Mouse (Mus musculus) adrenal gland, adult 8-10 months (tissue): ENCODE results near the gene Siah2. TPM values are rescaled to one million over a fixed set of nuclear protein-coding genes. Genes with fewer than 3 reads are reported as not detected.

Experiments
- DNase-seq: peaks from one replicate; pipeline ENCODE4 v3.0.0; 2022
- total RNA-seq, 4 experiments: library from RNA; stranded (reverse); gene quantifications; 2 replicates each; pipeline ENCODE4 v1.2.4; 2022

Siah2 gene
- total RNA-seq, 4 experiments from 2014 or later = 14.2 to 23.9 (median 15.3) TPM

DNA sequence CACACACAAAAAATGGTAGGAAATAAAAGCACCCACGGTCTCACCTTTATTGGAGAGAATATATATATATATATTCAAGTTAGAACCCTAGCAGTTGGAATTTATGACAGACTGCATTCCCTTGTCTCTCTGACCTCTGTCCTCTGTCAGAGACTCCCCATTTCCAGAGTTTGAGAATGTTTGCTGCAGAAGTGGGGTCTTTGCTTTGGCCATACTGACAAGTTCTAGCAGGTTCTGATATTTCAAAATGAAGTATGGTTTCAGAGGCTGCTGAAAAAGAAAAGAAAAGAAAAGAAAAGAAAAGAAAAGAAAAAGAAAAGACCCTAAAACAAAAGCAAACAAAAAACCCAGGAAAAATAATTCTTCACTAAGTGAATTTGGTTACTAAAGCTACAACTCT, 2.8 kb upstream of the Siah2 start:
- DNase-seq = no peak

DNA sequence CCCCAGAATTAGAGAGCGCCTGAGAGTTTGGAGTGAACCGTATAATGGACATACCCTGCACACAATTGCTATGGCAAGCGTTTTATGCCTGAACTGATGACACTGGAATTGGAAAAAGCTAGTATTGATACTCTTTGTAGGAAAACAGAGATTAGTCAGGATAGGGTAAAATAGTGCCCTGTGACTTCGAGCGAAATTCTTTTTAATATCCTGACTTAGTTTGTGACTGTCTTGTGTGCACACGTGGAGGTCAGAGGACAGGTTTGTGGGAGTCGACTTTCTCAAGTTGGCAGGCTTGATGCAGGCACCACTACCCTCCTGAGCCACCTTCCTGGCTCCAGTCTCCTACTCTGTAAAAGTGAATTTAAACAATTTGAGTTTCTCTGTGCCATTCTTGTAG, 1.1 kb upstream of the Siah2 start:
- no peak for DNase-seq

DNA sequence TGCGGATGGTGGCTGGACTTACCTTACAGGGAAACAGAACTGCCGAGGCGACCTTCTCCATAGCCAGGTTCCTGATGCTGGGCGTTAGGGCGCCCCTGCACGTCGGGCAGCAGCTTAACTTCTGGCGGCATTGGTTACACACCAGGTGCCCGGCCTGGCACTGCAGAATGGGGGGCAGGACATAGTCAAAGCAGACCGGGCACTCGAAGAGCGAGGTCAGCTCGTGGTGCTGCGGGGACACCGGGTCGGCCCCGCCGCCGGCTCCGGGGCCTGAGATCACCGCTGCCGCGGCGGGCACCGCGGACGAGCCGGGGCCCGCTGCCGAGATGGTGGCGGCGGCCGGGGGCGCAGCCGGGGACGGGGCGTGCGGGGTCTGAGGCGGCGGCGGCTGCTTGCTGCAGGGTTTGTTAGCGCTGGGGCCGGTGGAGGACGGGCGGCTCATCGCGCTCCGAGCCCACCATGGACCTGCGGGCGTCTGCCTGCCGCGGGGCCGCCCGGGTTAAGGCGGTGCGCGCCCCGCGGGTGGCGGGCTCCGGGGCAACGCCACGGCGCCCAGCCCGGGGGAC, 743 bp downstream of the Siah2 start:
- no peak for DNase-seq

DNA sequence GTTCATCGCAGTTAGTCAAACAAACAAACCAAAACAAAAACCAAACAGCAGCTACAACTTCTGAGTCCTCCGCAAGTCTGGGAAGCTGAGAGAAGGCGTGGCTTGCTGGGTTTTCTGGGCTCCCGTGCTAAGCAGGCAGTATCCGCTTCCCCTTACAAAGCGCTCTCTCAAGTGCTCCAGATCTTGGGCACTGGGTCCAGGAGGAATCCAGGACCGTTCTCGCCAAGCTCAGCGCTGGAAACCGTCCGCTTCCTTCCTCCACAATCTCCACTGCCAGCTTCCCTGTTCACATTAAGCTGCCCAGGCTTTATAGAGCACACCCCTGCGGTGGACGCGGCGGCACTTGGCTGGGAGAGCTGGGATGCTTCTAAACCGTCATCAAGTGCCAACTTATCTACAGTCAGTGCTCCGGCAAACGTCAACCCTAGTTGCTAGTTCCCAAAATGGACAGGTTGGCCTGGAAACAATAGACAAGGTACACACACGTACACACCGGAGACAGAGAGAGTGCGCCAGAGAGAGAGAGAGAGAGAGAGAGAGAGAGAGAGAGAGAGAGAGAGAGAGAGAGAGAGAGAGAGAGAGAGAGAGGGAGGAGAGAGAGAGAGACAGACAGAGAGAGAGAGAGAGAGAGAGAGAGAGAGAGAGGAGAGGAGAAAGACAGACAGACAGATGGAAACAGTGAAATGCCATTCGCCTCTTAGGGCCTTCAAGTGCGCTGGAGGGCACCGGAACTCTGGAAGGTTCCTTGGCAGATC, 1.4 kb downstream of the Siah2 start:
- peak; percentile 59 for DNase-seq

DNA sequence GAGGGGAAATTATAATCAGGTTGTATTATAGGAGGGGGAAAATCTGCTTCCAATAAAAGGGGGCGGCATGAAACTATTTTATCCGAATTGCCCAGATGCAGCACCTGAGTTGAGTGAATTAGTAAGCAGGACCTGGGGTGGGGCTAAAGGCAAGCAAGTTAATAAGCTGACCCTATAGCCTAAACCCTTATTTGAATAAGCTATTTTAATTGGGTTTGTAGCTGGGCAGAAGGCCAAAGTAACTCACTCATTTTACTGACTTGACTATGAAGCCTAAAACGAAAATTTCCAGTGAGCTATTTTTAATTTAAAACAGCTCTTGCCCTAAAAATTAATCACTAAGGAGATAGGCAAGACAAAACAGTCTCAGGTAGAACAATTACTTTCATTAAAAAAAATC, 2.5 kb downstream of the Siah2 start:
- DNase-seq = no peak

DNA sequence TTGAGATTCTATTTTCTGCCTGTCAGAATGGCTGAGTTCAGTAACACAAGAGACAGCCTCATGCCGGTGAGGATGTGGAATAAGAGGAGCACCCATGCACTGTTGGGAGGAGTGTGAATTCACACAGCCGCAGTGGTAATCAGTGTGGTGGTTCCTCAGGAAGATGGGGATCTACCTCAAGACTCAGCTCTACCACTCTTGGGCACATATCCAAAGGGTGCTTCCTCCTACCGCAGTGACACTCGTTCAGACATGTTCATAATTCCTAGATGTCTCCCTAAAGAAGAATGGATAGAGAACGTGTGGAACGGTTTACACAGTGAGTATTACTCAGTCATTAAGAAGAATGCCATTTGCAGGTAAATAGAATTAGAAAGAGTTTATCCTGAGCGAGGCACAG, 3.1 kb downstream of the Siah2 start:
- DNase-seq = no peak

DNA sequence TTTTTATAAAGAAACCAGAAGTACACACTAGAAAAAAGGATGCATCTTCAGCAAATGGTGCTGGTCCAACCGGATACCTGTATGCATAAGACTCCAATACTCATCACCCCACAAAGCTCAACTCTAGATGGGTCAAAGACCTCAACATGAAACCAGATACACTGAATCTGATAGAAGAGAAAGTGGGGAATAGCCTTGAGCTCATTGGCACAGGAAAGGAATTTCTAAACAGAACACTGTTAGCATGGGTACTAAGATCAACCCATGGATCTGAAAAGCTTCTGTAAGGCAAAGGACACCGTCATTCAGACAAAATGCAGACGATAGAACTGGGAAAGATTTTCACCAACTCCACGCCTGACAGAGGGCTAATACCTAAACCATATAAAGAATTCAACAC, 3.6 kb downstream of the Siah2 start:
- no peak for DNase-seq

DNA sequence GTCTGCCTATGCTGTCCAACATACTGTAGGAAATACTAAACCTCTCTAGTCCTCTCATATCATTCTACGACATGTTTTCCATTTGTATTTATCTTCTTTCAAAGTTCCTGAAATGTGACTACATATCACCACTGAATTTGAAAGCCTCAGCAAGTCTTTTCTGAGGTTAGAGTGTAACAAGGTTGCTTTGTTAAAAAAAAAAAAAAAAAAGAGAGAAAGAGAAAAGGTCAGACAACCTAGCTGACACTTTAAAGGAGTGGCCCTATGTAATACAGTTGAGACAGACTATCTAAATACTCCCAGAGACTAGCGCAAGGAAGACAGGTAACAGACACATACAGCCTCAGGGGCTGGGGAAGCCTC, 5.3 kb downstream of the Siah2 start:
- no peak for DNase-seq

DNA sequence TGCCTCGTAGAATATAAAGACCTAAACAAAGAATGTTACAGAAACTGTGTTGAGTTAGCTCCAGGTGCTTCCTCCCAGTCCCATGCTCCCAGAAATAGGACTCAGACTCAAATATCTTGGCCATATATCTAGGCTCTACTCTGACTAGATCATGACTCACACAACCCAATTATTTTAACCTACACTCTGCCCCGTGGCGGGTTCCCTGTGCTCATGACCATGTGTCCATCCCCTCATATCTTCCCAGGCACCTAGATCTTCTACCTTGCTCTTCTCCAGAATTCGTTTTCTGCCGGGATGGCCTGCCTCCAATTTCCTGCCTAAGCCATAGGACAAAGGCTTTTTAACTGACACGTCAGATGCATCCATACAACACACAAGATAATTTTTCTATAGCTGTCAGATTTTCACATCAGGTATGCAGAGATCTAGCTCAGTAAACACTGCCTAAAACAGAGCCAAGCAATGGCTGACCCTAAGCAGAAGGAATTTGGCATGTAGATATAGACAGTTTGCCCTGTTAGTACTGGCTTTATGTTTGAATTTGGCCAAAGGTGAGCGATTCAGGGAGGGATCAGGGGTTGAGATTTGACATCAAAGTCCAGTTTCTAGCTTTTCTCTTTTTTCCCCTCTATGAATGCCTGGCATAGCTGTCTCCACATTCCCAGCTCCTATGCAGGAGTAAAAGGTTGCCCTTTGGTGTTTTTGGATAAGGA, 5.8 kb downstream of the Siah2 start:
- no peak for DNase-seq

DNA sequence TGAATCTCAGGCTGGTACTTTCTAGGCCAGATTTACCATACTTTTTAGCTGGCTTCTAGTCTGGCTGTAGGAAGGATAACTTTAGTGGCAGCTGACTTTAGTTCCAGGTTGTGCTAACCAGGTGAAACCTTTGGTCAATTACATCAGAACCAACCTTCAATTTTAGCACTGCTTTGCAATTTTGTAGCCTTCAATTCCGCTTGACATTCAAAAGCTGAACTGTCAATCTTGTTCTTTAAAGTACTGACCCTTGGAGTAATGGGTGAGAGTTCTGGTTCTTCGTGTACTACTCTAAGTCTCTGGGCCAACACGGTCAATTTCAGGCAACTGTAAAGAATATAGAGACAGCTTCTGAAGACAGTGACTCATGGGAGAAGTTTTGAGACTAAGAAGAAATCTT, 6.8 kb downstream of the Siah2 start:
- no peak for DNase-seq

DNA sequence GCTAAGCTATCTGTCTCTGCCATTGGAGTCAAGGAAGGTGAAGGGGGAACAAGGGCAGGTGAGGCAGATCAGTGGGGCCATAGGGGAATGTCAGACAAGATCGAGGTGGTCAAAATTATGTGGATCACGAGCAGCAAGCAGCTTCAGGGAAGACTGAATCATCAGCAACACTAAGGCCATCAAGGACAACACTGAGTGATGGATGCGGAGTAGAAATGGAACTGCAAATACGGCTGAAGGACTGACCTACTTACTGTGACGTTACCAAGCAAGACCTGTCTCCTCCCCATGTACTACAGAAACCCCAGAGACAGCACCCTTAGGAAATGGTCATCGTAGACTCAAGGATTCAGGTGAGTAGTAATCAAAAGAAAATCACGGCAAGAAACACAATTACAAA, 8.9 kb downstream of the Siah2 start:
- DNase-seq = peak; percentile 79

DNA sequence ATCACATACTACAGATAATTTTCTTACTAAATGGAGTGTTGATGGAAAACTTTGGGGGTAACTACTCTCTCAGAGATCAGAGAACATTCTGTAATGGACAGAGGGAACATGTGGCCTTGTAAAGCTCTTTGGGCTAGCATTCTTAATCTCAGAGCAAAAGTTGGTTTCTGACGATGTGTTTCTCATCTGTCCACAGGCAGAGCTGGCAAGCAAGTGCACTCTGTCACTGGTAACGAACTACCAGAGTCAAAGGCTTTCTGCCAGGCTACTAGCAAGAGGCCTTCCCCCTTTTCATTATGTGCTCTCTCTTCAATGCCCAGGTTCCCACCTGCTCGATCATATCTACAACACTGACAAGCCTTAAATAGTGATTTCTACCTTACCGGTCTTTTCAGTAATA, 9.9 kb downstream of the Siah2 start:
- DNase-seq = no peak

DNA sequence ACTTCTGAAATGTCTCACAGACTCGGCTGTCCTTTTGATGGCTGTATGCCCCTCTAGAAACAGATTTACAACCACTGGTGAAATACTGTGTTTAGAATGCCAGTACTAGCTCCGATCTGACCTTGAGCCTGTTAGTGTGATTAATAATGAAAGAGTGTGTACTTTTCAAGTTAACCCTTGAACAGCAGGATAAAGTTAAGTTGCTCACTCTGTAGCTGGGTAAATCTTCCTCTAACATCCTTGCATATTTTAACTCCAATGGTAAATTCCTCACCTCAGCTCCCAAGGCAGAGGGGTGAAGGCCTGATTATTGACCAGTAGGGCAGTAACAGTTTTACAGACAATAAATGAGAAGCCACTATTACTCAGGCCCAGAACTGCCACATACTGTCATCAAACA, 10.4 kb downstream of the Siah2 start:
- DNase-seq = no peak

DNA sequence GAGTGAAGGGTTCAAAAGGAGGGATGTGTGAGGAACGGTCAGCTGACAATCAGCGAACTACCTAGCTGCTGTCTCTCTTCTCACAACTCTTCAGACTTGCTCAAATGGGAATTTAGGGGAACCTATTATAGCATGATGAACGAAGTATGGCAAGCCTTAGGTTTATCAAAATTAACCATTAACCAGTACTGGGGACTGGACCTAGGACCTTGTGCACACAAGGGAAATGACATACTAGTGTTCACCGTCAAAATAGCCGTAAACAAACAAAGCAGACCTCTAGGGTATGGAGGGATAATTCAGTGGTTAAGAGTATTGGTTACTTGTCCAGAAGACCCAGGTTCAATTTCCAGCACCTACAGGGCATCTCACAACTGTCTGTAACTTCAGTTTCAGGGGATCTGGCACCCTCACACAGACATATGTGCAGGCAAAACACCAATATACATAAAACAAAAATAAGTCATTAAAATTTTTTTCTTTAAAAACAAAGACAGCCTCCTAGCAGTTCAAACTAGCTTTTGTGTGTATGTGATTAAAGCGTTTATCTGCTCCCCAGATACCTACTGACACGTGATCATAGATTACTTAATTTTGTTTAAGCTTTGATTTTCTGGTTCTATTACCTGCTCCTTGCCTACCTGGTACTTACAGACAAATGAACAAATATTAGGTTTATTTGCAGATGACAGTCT, 11.1 kb downstream of the Siah2 start:
- no peak for DNase-seq

DNA sequence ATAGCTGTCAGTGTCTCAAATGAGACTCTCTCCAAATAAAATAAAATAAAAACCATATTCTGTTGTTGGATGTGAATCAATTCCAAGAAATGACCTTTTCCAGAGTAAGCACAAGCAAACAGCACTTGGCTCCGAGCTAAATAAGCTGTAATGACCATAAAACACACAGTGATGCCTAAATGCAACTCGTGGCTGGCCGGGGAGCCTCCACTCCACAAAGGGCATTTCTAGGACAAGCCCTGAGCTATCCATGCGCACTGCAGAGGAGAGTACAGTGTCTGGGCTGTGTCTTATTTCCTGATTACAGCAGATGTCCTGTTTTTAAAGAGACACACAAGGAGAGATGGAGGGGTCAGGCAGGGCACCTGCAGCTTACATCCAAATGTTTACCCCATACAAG, 12.2 kb downstream of the Siah2 start:
- no peak for DNase-seq

DNA sequence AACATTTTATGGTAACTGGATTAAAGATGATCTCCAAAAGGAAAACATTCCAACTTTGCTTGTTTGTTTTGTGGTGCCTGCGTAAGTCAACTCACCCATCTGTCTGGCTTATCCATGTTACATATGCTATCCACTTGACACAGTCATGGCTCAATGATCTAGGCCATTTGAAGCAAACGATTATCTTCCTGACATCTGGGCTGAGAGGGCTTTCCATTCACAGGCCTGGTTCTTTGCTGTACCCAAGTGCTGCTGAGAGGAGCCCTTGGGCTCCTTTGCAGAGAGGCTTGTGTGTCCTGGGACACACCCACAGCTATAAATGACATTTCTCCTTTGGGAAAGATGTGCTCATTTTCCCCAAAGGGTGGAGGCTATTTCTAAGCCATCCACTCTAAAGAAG, 13.3 kb downstream of the Siah2 start:
- DNase-seq = no peak

DNA sequence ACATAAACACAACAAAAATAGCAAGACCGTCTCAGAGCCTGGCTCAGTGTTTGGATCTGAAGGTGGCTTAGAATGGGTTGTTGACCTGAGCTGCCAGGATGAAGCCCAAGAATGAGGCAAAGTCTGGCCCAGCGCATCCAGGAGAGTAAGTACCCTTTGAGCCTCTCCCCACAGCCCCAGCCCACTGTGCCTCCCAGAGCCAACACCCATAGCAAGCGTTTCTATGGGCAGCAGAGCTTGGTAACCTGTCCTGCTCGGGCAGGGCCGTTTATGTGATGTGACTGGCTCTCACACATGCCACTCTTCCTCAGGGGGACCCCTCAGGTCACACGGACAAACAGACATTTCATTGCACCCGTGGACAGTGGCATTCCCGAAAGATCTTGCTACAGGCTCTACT, 13.8 kb downstream of the Siah2 start:
- DNase-seq = no peak

DNA sequence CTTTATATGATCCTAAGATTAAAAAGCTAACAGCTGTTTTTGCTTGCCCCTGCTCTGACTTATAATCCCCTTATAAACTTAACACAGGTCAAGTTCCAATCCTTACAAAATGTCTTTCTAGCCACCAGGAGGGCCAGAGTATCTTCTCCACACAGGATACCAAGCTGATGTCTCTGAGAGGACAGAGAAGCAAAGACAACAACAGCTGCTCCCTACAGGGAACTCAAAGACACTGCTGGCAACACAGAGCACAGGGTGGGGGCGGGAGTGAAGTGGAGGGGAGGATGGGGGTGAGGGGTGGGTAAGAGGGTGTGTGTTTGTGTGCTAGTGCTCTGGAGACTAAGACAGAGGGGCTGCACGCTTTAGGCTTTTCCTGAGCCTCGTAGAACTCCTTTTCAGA, 14.6 kb downstream of the Siah2 start:
- no peak for DNase-seq

DNA sequence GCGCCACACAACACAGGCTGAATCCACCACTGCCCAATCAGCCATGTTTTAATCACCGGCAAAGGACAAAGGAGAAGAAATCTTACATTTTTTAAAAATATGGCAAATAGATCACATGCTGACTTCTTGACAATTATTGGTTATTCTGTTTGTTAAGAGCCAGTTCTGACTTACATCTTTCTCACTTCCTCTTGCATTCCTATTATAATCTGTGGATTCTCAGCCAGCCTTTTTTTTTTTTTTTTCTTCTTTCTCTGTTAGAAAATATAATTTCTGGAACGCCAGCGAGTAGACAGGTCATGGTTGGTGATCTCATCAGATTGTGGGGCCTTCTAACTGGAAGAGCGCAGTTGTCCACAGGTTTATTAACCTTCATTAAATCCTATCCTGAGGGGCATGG, 18.9 kb downstream of the Siah2 start:
- no peak for DNase-seq

DNA sequence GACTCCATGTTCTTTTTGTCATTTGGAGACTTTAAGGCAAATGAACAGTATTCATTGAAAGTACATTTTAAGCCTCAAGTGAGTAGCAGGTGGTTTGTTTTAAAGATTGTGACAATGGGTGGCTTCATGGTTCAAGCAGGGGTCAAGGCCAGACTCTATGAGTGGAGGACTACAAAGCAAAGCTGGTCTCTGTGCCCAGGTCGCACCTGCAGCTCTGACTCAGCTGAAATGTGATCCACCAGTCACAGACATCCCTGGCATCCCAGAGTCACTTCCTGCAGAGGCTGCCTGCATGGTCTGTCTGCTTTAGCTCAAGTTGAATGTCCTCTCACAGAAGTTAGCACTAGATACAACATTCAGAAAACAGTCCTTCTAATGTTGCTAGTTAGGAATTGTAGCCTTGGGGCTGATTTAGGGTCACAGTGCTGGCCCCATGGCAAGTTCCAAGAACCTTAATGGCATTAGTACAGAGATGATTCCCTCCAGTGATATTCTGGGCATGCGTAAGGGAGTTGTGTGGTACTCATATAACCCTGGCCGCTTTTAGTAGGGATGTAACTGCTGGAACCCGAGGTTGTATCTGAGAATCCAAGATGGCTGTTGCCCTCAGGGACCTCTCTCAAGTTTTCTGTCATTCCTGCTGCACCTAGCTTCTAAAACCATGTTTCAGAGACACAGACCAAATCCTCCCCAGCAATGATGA, 19.6 kb downstream of the Siah2 start:
- no peak for DNase-seq

DNA sequence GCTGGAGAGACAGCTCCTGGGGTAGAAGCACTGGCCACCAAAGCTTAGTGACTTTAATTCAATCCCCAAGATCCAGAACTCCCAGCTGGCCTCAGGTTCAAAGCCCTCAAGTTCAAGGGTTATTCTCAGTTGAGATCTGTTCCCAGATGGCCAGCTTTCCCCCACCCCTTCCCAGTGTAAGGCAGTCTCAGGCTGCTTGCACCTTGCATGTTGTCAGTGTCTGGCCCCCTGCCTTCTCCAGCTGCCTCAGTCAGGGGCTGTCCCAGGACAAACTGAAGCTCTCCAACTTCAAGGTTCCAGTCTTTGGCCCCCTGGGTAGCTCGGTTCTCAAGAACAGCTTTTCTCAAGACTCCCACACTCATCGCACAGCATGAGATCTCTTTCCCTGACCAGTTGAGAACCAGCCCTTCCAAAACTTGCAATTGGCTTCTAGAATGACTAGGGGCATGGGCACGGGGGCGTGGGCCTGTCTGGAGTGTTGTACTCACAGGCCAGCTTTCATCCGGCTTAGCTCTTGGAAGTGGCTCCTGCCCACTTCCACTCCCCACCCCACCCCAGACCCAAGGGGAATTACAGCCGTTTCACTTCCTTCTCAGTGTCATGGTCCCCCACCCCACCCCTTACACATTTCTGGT, 20.5 kb downstream of the Siah2 start:
- no peak for DNase-seq

DNA sequence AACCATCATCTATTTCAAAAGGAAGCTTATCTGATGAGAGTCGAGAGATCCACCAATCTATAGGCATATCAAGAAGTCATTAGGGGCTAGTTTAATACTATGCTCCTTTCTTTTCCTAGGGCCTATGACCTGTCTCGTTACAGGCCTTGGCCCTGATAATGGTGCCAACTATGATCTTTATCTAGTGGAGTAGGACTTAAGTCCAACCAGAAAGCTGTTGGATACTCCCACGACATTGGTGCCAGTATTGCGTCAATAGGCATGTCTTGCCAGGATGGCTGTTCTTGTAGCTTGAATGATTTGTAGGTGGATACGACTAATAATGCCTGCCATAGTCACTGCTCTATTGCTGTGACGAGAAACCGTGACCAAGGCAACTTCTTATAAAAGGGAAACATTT, 28.2 kb downstream of the Siah2 start:
- DNase-seq = no peak
